Mouse (Mus musculus): ENCODE measurements around the gene Arcn1. TPM values are rescaled to one million over a fixed set of nuclear protein-coding genes. Genes with fewer than 3 reads are reported as not detected.

Arcn1 gene
- polyA plus RNA-seq, 1 experiment from 2014 or later: 202 TPM

- peaks cover 29% of the 10 kb centered on the region for H3K36me3 ChIP-seq (ENCODE audit: control insufficient read depth, insufficient read depth, low read length)
- H3K4me3 ChIP-seq (ENCODE audit: low read depth, low read length): no peak overlapping the region
- H3K4me2 ChIP-seq (replicated peaks; ENCODE audit: low read depth, low read length): no peak overlapping the region
- H3K9me3 ChIP-seq (ENCODE audit: control insufficient read depth, low read depth, low read length): no peaks in the 10 kb centered on the region
- H3K4me1 ChIP-seq (ENCODE audit: control insufficient read depth, insufficient read depth, low read length): peaks cover 10% of the 10 kb centered on the region; the same call in 1 of the 2 replicates
- H3K27ac ChIP-seq (ENCODE audit: low read length): no peak overlapping the region
- H3K27me3 ChIP-seq (ENCODE audit: control insufficient read depth, insufficient read depth, low read length): no peaks in the 10 kb centered on the region
- 68% methylated on average over 2 of the region's 2 CpGs for WGBS
- no peak for ATAC-seq (ENCODE audit: insufficient number of reproducible peaks, insufficient read depth, low FRiP score, low read depth)
- no peak overlapping the region for H3K9ac ChIP-seq (replicated peaks; ENCODE audit: low read depth, low read length)
Measured at GRCm38 (mm10) chr9:44713574-44713973, 54.1 kb downstream of the Arcn1 start.

DNA sequence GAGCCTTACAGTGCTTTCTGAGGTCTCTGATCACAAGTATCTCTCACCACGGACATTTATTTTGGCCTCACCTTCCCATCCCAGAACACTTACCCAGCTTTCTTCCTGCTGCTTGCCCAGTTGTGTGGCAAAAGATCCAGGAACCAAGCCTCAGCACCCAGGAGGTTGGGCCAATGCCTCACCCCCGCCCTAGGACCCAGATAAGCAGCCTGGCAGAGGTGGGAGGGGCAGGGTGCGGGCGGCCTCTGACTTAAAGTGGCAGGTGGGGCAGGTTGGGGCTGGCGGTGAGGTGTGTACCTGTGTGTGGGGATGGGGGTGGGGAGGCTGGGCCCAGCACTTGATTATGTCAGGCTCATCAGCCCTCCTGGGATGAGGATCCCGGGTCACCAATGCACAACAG is 54.6 kb downstream of the Arcn1 start:
- H3K9me3 ChIP-seq (ENCODE audit: control insufficient read depth, low read depth, low read length): no peaks in the 10 kb centered on the region
- no peaks in the 10 kb centered on the region for H3K27me3 ChIP-seq (ENCODE audit: control insufficient read depth, insufficient read depth, low read length)
- no peak overlapping the region for H3K9ac ChIP-seq (replicated peaks; ENCODE audit: low read depth, low read length)
- H3K4me2 ChIP-seq (replicated peaks; ENCODE audit: low read depth, low read length): no peak overlapping the region
- H3K4me3 ChIP-seq (ENCODE audit: low read depth, low read length): no peak overlapping the region
- 70% methylated on average over 6 of the region's 6 CpGs for WGBS
- no peak overlapping the region for H3K27ac ChIP-seq (ENCODE audit: low read length)
- peak; percentile 42; the same call in 1 of the 2 replicates for ATAC-seq (ENCODE audit: insufficient number of reproducible peaks, insufficient read depth, low FRiP score, low read depth)
- peaks cover 10% of the 10 kb centered on the region; the same call in 1 of the 2 replicates for H3K4me1 ChIP-seq (ENCODE audit: control insufficient read depth, insufficient read depth, low read length)
- H3K36me3 ChIP-seq (ENCODE audit: control insufficient read depth, insufficient read depth, low read length): peaks cover 29% of the 10 kb centered on the region

- H3K27me3 ChIP-seq (ENCODE audit: control insufficient read depth, insufficient read depth, low read length): no peaks in the 10 kb centered on the region
- no peak overlapping the region for H3K4me3 ChIP-seq (ENCODE audit: low read depth, low read length)
- H3K36me3 ChIP-seq (ENCODE audit: control insufficient read depth, insufficient read depth, low read length): peaks cover 35% of the 10 kb centered on the region
- peaks cover 10% of the 10 kb centered on the region; the same call in 1 of the 2 replicates for H3K4me1 ChIP-seq (ENCODE audit: control insufficient read depth, insufficient read depth, low read length)
- no peak for ATAC-seq (ENCODE audit: insufficient number of reproducible peaks, insufficient read depth, low FRiP score, low read depth)
- H3K9me3 ChIP-seq (ENCODE audit: control insufficient read depth, low read depth, low read length): no peaks in the 10 kb centered on the region
- 66% methylated on average over 17 of the region's 17 CpGs for WGBS
- H3K9ac ChIP-seq (replicated peaks; ENCODE audit: low read depth, low read length): no peak overlapping the region
- no peak overlapping the region for H3K4me2 ChIP-seq (replicated peaks; ENCODE audit: low read depth, low read length)
- H3K27ac ChIP-seq (ENCODE audit: low read length): no peak overlapping the region
Measured at GRCm38 (mm10) chr9:44711602-44712001, 56.0 kb downstream of the Arcn1 start.

GRCm38 (mm10) chr9:44710213-44710612 is 57.4 kb downstream of the Arcn1 start:
- no peak for ATAC-seq (ENCODE audit: insufficient number of reproducible peaks, insufficient read depth, low FRiP score, low read depth)
- Histone ChIP-seq H3K36me3 (ENCODE audit: control insufficient read depth, insufficient read depth, low read length) (peaks cover 31% of the 10 kb centered on the region), H3K4me2 (replicated peaks; ENCODE audit: low read depth, low read length) (no peak overlapping the region), H3K4me1 (ENCODE audit: control insufficient read depth, insufficient read depth, low read length) (peaks cover 10% of the 10 kb centered on the region; the same call in 1 of the 2 replicates), H3K9me3 (ENCODE audit: control insufficient read depth, low read depth, low read length) (no peaks in the 10 kb centered on the region), H3K4me3 (ENCODE audit: low read depth, low read length) (no peak overlapping the region), H3K27me3 (ENCODE audit: control insufficient read depth, insufficient read depth, low read length) (no peaks in the 10 kb centered on the region), H3K9ac (replicated peaks; ENCODE audit: low read depth, low read length) (no peak overlapping the region), H3K27ac (ENCODE audit: low read length) (no peak overlapping the region)
- 76% methylated on average over 5 of the region's 5 CpGs for WGBS

- WGBS: 43% methylated on average over 2 of the region's 2 CpGs
- Histone ChIP-seq H3K9me3 (ENCODE audit: control insufficient read depth, low read depth, low read length) (no peaks in the 10 kb centered on the region), H3K4me3 (ENCODE audit: low read depth, low read length) (no peak overlapping the region), H3K9ac (replicated peaks; ENCODE audit: low read depth, low read length) (no peak overlapping the region), H3K4me2 (replicated peaks; ENCODE audit: low read depth, low read length) (0 out of 2 replicates have a peak overlapping the region, but pooled peaks have one; percentile 58), H3K27ac (ENCODE audit: low read length) (no peak overlapping the region), H3K27me3 (ENCODE audit: control insufficient read depth, insufficient read depth, low read length) (no peaks in the 10 kb centered on the region), H3K4me1 (ENCODE audit: control insufficient read depth, insufficient read depth, low read length) (peaks cover 10% of the 10 kb centered on the region; the same call in 1 of the 2 replicates), H3K36me3 (ENCODE audit: control insufficient read depth, insufficient read depth, low read length) (peaks cover 31% of the 10 kb centered on the region)
- no peak for ATAC-seq (ENCODE audit: insufficient number of reproducible peaks, insufficient read depth, low FRiP score, low read depth)
Measured at GRCm38 (mm10) chr9:44709600-44709999, 58.0 kb downstream of the Arcn1 start.

DNA sequence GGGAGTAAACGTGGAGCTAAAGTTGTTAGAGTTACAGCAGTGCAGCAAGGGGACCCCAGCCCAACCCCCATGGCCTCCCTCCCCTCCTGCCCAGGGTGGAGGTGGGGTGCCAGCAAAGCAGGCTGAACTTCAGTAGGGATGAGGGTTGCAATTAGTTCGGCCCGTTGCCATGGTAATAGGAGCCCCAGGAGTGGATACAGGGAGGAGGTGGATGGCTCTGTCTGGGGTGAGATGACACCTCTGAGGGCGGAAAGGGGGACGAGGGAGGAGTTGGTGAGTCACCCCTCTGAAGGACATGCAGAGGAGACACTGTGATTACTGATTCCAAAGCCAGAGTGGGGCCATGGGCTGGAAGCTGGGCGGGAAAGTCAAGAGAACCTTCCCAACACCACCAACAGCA is 58.7 kb downstream of the Arcn1 start:
- Histone ChIP-seq H3K36me3 (ENCODE audit: control insufficient read depth, insufficient read depth, low read length) (peaks cover 30% of the 10 kb centered on the region), H3K9me3 (ENCODE audit: control insufficient read depth, low read depth, low read length) (no peaks in the 10 kb centered on the region), H3K4me1 (ENCODE audit: control insufficient read depth, insufficient read depth, low read length) (peaks cover 10% of the 10 kb centered on the region; the same call in 1 of the 2 replicates), H3K27me3 (ENCODE audit: control insufficient read depth, insufficient read depth, low read length) (no peaks in the 10 kb centered on the region), H3K9ac (replicated peaks; ENCODE audit: low read depth, low read length) (peak overlapping the region; percentile 33; the same call in 1 of the 2 replicates), H3K4me2 (replicated peaks; ENCODE audit: low read depth, low read length) (peak overlapping the region; percentile 58), H3K27ac (ENCODE audit: low read length) (peak overlapping the region; percentile 36; the same call in 1 of the 2 replicates), H3K4me3 (ENCODE audit: low read depth, low read length) (peak overlapping the region; percentile 27)
- 28% methylated on average over 6 of the region's 6 CpGs for WGBS
- ATAC-seq (ENCODE audit: insufficient number of reproducible peaks, insufficient read depth, low FRiP score, low read depth): no peak; the same call in 1 of the 2 replicates

- H3K4me1 ChIP-seq (ENCODE audit: control insufficient read depth, insufficient read depth, low read length): peaks cover 7% of the 10 kb centered on the region; the same call in 1 of the 2 replicates
Measured at GRCm38 (mm10) chr9:44708429-44708765, 59.2 kb downstream of the Arcn1 start.

GRCm38 (mm10) chr9:44707749-44708428 is 59.8 kb downstream of the Arcn1 start:
- 19% methylated on average over 28 of the region's 28 CpGs for WGBS
- no peak for ATAC-seq (ENCODE audit: insufficient number of reproducible peaks, insufficient read depth, low FRiP score, low read depth)
- peak overlapping the region; percentile 58 for H3K4me2 ChIP-seq (replicated peaks; ENCODE audit: low read depth, low read length)
- H3K27ac ChIP-seq (ENCODE audit: low read length): peak overlapping the region; percentile 61; the same call in 1 of the 2 replicates
- H3K4me1 ChIP-seq (ENCODE audit: control insufficient read depth, insufficient read depth, low read length): peaks cover 5% of the 10 kb centered on the region; the same call in 1 of the 2 replicates
- peak overlapping the region; percentile 33 for H3K9ac ChIP-seq (replicated peaks; ENCODE audit: low read depth, low read length)
- no peaks in the 10 kb centered on the region for H3K27me3 ChIP-seq (ENCODE audit: control insufficient read depth, insufficient read depth, low read length)
- peaks cover 28% of the 10 kb centered on the region for H3K36me3 ChIP-seq (ENCODE audit: control insufficient read depth, insufficient read depth, low read length)
- H3K4me3 ChIP-seq (ENCODE audit: low read depth, low read length): peak overlapping the region; percentile 27
- no peaks in the 10 kb centered on the region for H3K9me3 ChIP-seq (ENCODE audit: control insufficient read depth, low read depth, low read length)

More at GRCm38 (mm10) chr9:44708429-44708765, 59.2 kb downstream of the Arcn1 start:
- H3K27me3 ChIP-seq (ENCODE audit: control insufficient read depth, insufficient read depth, low read length): no peaks in the 10 kb centered on the region
- peak overlapping the region; percentile 58 for H3K4me2 ChIP-seq (replicated peaks; ENCODE audit: low read depth, low read length)
- H3K9ac ChIP-seq (replicated peaks; ENCODE audit: low read depth, low read length): peak overlapping the region; percentile 33
- H3K9me3 ChIP-seq (ENCODE audit: control insufficient read depth, low read depth, low read length): no peaks in the 10 kb centered on the region
- 2% methylated on average over 23 of the region's 24 CpGs for WGBS
- ATAC-seq (ENCODE audit: insufficient number of reproducible peaks, insufficient read depth, low FRiP score, low read depth): peak; percentile 79
- H3K36me3 ChIP-seq (ENCODE audit: control insufficient read depth, insufficient read depth, low read length): peaks cover 30% of the 10 kb centered on the region
- peak overlapping the region; percentile 27 for H3K4me3 ChIP-seq (ENCODE audit: low read depth, low read length)
- H3K27ac ChIP-seq (ENCODE audit: low read length): peak overlapping the region; percentile 61; the same call in 1 of the 2 replicates

Data from stomach, embryonic 14.5 days (tissue).